Mouse (Mus musculus) heart, embryonic 15.5 days (tissue): ENCODE data around the gene Sh2d1b2. TPM values are rescaled to one million over a fixed set of nuclear protein-coding genes. Genes with fewer than 3 reads are reported as not detected.
"Not testable (repeated sequence)": the region's sequence is repeated elsewhere in the genome, so short reads cannot be mapped to it uniquely, and the experiment has no call there.

ENCODE experiments used
- ATAC-seq: fragments of 200-750 bp; cut with Nextera tagmentation; replicated peaks from 2 replicates; pipeline ENCODE4 v1.8.0; 2017; ENCODE audit warnings: low read depth, moderate TSS enrichment; ENCODE audit not compliant: insufficient number of reproducible peaks, insufficient read depth, low FRiP score
- H3K27ac ChIP-seq: fragments of 300-500 bp; sonication (generic); 2 replicates; pipeline ENCODE4 v1.5.1; 2015; ENCODE audit warnings: mild to moderate bottlenecking, inconsistent platforms
- H3K27me3 ChIP-seq: fragments of 300-500 bp; sonication (generic); 2 replicates; pipeline ENCODE4 v1.6.1; 2015; ENCODE audit warnings: inconsistent platforms
- H3K36me3 ChIP-seq: fragments of 300-500 bp; sonication (generic); 2 replicates; pipeline ENCODE4 v1.6.1; 2015; ENCODE audit warnings: mild to moderate bottlenecking, inconsistent platforms
- H3K4me1 ChIP-seq: fragments of 300-500 bp; sonication (generic); replicated peaks from 2 replicates; pipeline ENCODE4 v1.6.1; 2015; ENCODE audit warnings: inconsistent platforms
- H3K4me2 ChIP-seq: fragments of 300-500 bp; sonication (generic); 2 replicates; pipeline ENCODE4 v1.6.1; 2015; ENCODE audit warnings: inconsistent platforms, mild to moderate bottlenecking, moderate library complexity
- H3K4me3 ChIP-seq: fragments of 300-500 bp; sonication (generic); 2 replicates; pipeline ENCODE4 v1.5.1; 2015; ENCODE audit warnings: mild to moderate bottlenecking, inconsistent platforms
- H3K9ac ChIP-seq: fragments of 300-500 bp; sonication (generic); 2 replicates; pipeline ENCODE4 v1.6.1; 2015; ENCODE audit warnings: mild to moderate bottlenecking, inconsistent platforms
- H3K9me3 ChIP-seq: fragments of 300-500 bp; sonication (generic); replicated peaks from 2 replicates; pipeline ENCODE4 v1.6.1; 2016; ENCODE audit warnings: inconsistent platforms
- WGBS: fragments of 180-500 bp; shearing (Covaris S2); methylation state at CpG from one replicate; pipeline ENCODE4 v1.1.7; 2015; ENCODE audit warnings: mixed read lengths; 5-methylcytosine and 5-hydroxymethylcytosine counted together
- polyA plus RNA-seq: library from polyadenylated mRNA; unstranded; fragments of >200 nt; fragmentation: Nextera tagmentation; extraction: Ambion mirVana; gene quantifications from 2 replicates; pipeline ENCODE4 v1.2.1, GENCODE M21; 2015

The Sh2d1b2 gene
- not detected in 2 replicates for polyA plus RNA-seq

DNA sequence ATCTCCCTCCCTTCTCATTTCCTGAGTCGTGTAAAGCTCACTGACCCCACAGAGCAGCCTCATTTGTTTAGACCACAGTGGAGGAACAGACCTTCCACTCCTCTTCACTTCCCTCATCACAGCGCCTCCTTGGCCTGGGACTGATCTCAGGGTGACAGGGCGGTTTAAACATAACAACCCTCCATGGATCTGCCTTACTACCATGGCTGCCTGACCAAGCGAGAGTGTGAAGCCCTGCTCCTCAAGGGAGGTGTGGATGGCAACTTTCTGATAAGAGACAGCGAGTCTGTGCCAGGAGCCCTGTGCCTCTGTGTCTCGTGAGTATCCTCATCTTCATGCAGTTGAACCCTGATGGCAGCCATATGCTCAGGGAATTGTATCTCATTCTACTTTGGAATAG is at the start of gene Sh2d1b2:
TSS of gene Sh2d1b2 (plus strand) at position 62 of the 400 bp plus-strand sequence.
- H3K4me2 ChIP-seq, H3K4me3 ChIP-seq, H3K4me1 ChIP-seq, H3K27ac ChIP-seq, H3K36me3 ChIP-seq, H3K27me3 ChIP-seq, ATAC-seq, H3K9me3 ChIP-seq, H3K9ac ChIP-seq: not testable (repeated sequence)
- 52% methylated on average over 6 of the region's 6 CpGs for WGBS

DNA sequence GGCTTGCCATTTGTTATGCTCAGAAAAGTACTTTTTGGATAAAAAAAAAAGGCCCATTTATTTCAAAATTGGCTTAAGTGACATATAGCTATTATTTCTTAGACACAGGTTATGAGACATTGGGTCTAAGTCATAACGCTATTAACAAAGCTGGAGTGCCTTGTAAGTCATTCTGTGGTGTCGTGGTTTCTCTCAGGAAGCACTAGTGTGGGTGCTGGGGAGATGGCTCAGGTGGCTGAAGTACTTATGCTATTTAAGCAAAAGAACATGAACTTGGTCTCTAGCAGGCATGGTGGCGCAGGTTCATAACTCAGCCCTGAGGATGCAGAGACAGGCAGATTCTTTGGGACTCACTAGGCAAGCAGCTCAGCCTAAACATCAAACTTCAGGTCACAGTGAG is 47.4 kb upstream of the Sh2d1b2 start:
- no peak for ATAC-seq
- Histone ChIP-seq H3K27ac (no peak overlapping the region), H3K9ac (no peak overlapping the region), H3K36me3 (no peaks in the 10 kb centered on the region), H3K4me3 (no peak overlapping the region), H3K27me3 (no peaks in the 10 kb centered on the region), H3K4me2 (no peak overlapping the region), H3K4me1 (no peaks in the 10 kb centered on the region), H3K9me3 (no peaks in the 10 kb centered on the region)
- WGBS: 91% methylated on average over 3 of the region's 3 CpGs

DNA sequence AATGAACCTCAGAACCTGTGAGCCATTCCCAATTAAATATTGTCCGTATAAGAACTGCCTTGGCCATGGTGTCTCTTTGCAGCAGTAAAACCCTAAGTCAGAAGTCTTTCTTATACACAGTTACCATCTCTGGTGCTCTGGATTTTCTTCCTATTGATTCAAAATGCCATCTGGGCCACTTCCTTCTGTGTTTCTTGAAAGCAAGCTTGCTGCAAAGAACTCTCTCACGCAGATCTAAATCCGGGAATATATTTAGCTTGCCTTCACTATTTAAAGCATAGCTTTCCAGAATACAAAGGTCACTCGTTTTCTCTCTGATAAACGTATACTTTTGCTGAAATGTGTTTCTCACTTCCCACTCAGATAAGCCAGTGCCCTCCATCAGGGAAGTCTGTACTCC is 46.0 kb upstream of the Sh2d1b2 start:
- H3K9me3 ChIP-seq: no peaks in the 10 kb centered on the region
- no peaks in the 10 kb centered on the region for H3K36me3 ChIP-seq
- no peak overlapping the region for H3K27ac ChIP-seq
- no peak overlapping the region for H3K4me2 ChIP-seq
- no peak overlapping the region for H3K4me3 ChIP-seq
- no peak for ATAC-seq
- WGBS: 59% methylated on average over 5 of the region's 5 CpGs
- H3K27me3 ChIP-seq: no peaks in the 10 kb centered on the region
- no peak overlapping the region for H3K9ac ChIP-seq
- H3K4me1 ChIP-seq: no peaks in the 10 kb centered on the region

DNA sequence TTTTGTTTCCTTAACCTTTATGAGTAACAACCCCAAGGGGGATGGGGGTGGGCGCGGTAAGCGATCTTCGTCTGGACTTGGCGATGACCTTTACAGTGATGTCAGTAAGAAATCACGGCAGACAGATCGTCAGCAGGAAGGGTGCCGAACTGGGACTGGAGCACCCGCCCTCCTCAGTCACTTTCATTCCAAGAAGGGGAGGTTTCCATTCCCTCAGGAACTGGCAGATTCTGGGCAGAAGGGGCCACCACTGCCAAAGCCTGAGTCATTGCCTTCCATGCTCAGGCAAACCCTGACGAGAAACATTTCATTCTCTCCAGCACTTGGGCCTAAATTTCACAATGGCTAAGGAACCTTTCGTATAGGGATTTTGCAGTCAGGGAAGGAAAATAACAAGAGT is 43.9 kb upstream of the Sh2d1b2 start:
- H3K27ac ChIP-seq: no peak overlapping the region
- no peak overlapping the region for H3K4me3 ChIP-seq
- H3K36me3 ChIP-seq: peaks cover 12% of the 10 kb centered on the region
- H3K4me1 ChIP-seq: no peaks in the 10 kb centered on the region
- no peak for ATAC-seq
- no peak overlapping the region for H3K4me2 ChIP-seq
- H3K9me3 ChIP-seq: no peaks in the 10 kb centered on the region
- H3K9ac ChIP-seq: no peak overlapping the region
- WGBS: 62% methylated on average over 11 of the region's 11 CpGs
- H3K27me3 ChIP-seq: no peaks in the 10 kb centered on the region

DNA sequence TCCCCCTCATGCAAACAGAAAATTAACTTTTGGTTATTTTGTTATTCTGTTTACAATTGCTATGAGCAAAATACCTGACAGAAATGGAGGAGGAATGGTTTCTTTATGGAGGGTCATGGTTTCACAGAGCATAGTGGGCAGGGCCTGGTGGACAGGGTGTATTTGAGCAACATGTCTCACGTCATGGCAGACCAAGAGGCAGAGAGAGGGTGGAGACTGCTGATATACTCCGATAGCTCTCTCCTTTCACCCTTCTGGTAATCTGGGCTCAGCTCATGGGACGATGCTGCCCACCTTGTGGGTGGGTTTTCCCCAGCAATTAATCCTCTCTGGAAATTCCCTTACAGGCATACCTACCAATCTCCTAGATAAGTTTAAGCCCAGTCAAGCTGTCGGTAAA is 42.3 kb upstream of the Sh2d1b2 start:
- Histone ChIP-seq H3K4me3 (no peak overlapping the region), H3K36me3 (peaks cover 26% of the 10 kb centered on the region), H3K4me1 (no peaks in the 10 kb centered on the region), H3K9ac (no peak overlapping the region), H3K27ac (no peak overlapping the region), H3K4me2 (no peak overlapping the region), H3K27me3 (no peaks in the 10 kb centered on the region), H3K9me3 (no peaks in the 10 kb centered on the region)
- 44% methylated on average over 4 of the region's 4 CpGs for WGBS
- no peak for ATAC-seq

DNA sequence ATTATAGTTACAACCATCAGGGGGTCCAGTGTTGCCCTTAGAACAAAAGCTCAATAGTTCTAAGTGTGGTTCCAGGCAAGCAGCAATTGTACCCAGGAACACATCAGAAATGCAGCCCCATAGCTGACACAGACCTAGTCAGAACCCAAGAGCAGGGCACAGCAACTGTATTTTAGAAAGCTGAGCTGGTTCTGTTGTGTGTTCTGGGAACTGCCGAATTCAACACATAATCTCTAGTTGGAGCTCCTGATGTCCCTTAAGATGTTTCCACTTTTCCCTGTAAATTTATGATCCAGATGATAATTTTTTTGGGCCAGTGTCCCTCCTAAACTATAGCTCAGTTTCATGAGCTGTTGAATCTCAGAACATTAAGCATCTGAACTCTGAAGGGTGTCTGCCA is 40.6 kb upstream of the Sh2d1b2 start:
- Histone ChIP-seq H3K27me3 (no peaks in the 10 kb centered on the region), H3K4me1 (no peaks in the 10 kb centered on the region), H3K36me3 (peaks cover 40% of the 10 kb centered on the region), H3K27ac (no peak overlapping the region), H3K9ac (no peak overlapping the region), H3K4me2 (no peak overlapping the region), H3K4me3 (no peak overlapping the region), H3K9me3 (no peaks in the 10 kb centered on the region)
- 89% methylated on average over 1 of the region's 1 CpGs for WGBS
- ATAC-seq: no peak

DNA sequence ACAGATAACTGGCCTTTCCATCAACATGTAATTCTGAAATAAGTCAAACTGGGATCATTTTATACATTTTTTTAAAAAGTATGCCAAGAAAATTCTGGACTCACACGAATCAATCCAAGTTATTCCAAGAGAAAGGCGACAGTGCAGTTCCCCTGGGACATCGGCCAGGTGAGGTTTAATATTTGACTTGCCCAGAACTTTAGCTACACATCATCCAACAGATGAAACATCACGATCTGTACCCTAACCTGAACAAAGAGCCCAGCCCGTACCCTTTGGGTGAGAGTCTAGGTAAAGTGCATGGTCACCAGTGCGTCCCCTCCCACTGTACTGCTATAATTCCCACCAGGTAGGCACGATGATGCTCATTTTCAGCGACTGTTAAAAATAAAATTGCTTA is 36.3 kb upstream of the Sh2d1b2 start:
- no peak overlapping the region for H3K4me2 ChIP-seq
- H3K36me3 ChIP-seq: peaks cover 73% of the 10 kb centered on the region
- H3K9me3 ChIP-seq: no peaks in the 10 kb centered on the region
- 96% methylated on average over 8 of the region's 8 CpGs for WGBS
- no peaks in the 10 kb centered on the region for H3K4me1 ChIP-seq
- H3K27ac ChIP-seq: no peak overlapping the region
- no peak overlapping the region for H3K9ac ChIP-seq
- no peak for ATAC-seq
- H3K27me3 ChIP-seq: no peaks in the 10 kb centered on the region
- no peak overlapping the region for H3K4me3 ChIP-seq

DNA sequence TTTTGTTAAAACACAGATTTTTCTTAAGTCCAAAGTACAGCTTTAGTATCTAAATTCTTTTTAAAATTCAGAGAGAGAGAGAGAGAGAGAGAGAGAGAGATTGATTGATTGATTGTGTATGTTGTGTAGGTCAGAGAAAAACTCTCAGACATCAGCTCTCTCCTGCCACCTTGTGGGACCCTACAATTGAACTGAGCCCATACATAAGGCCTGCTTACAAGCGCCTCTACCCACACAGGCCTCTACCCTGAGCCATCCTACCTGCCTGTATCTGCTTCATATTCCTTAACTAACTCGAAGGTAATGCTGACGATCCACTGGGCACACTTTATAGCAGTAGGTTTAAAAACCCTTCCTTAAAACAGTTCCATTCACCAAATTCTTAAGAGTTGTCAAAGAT is 32.2 kb upstream of the Sh2d1b2 start:
- Histone ChIP-seq H3K9me3 (no peaks in the 10 kb centered on the region), H3K27me3 (no peaks in the 10 kb centered on the region), H3K4me3 (no peak overlapping the region), H3K36me3 (peaks cover 65% of the 10 kb centered on the region), H3K4me2 (no peak overlapping the region), H3K4me1 (no peaks in the 10 kb centered on the region), H3K9ac (no peak overlapping the region), H3K27ac (no peak overlapping the region)
- no peak for ATAC-seq
- WGBS: 70% methylated on average over 3 of the region's 3 CpGs

DNA sequence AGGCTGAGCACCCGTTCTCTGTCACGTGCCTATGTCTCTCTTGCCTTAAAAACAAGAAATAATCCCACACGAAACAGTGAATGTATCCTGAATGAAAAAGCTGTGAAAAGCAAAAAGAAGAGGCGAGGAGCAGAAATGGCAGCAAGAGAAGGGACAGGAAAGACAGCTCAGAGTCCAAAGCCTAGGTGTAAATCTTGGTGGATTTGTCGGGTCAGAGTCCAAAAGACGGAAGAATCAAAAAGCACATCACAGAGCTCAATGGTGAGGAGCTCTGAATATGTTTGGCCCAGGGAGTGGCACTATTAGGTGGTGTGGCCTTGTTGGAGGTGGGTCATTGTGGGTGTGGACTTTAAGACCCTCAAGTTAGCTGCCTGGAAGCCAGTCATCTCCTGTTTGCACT is 26.2 kb upstream of the Sh2d1b2 start:
- no peak overlapping the region for H3K27ac ChIP-seq
- no peaks in the 10 kb centered on the region for H3K9me3 ChIP-seq
- H3K4me2 ChIP-seq: no peak overlapping the region
- H3K4me1 ChIP-seq: no peaks in the 10 kb centered on the region
- ATAC-seq: no peak
- H3K4me3 ChIP-seq: no peak overlapping the region
- H3K27me3 ChIP-seq: no peaks in the 10 kb centered on the region
- H3K9ac ChIP-seq: no peak overlapping the region
- 92% methylated on average over 6 of the region's 6 CpGs for WGBS
- H3K36me3 ChIP-seq: peaks cover 74% of the 10 kb centered on the region

DNA sequence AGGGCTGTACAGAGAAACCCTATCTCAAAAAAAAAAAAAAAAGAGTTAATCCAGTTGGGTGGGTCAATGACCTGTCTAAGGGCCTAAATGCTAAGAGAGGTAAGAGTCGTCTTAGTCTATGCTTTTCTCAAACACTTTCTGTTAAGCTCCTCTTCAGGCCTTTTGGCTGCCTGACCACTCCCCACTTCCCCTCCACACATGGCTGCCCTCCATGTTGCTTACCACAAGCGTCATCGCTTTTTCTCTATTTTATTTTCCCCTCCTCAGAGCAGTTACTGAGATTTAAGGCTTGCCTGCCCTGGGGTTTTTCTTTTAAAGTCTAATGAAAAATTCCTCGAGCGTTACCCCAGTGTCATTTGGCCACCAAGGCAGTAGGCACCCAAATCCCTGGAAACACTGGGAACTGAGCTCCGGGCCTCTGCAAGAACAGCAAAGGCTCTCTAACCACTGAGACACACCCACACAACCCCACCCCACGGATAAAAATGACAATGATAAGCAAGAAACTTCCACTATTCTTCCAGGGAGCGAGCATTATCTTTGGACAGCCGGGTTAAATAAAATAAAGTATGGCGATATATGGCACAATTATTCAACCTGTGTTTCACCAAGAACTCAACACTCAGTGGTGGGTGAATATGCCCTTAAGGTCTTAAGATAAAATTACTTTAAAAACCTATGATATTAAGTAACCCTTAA is 19.2 kb upstream of the Sh2d1b2 start:
- Histone ChIP-seq H3K9ac (no peak overlapping the region), H3K4me3 (no peak overlapping the region), H3K4me1 (peaks cover 7% of the 10 kb centered on the region), H3K27me3 (peaks cover 10% of the 10 kb centered on the region; the same call in 1 of the 2 replicates), H3K9me3 (no peaks in the 10 kb centered on the region), H3K4me2 (no peak overlapping the region), H3K27ac (no peak overlapping the region), H3K36me3 (peaks cover 28% of the 10 kb centered on the region)
- no peak for ATAC-seq
- WGBS: 91% methylated on average over 10 of the region's 10 CpGs

DNA sequence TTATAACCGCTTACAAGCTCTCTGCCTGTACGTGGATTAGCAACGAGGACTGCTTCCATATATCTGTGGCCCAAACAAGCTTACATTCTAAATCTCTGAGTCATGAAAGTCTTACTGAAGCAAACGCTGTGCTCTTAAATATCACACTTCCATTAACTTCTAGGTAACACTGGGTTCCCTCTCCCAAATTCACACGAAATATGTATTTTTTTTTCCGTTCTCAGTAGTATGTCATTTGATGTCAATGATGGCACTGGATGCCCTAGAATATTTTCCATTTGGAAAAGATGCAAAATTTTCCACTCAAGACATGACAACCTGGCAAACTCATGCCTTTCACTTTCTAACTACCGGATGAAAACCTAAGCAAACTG is 18.2 kb upstream of the Sh2d1b2 start:
- H3K9ac ChIP-seq: peak overlapping the region; percentile 83
- peaks cover 7% of the 10 kb centered on the region for H3K4me1 ChIP-seq
- peak overlapping the region; percentile 86 for H3K27ac ChIP-seq
- ATAC-seq: no peak
- H3K36me3 ChIP-seq: peaks cover 20% of the 10 kb centered on the region
- H3K4me2 ChIP-seq: peak overlapping the region; percentile 75
- WGBS: 20% methylated on average over 7 of the region's 7 CpGs
- H3K4me3 ChIP-seq: peak overlapping the region; percentile 72
- H3K9me3 ChIP-seq: no peaks in the 10 kb centered on the region
- peaks cover 10% of the 10 kb centered on the region; the same call in 1 of the 2 replicates for H3K27me3 ChIP-seq

DNA sequence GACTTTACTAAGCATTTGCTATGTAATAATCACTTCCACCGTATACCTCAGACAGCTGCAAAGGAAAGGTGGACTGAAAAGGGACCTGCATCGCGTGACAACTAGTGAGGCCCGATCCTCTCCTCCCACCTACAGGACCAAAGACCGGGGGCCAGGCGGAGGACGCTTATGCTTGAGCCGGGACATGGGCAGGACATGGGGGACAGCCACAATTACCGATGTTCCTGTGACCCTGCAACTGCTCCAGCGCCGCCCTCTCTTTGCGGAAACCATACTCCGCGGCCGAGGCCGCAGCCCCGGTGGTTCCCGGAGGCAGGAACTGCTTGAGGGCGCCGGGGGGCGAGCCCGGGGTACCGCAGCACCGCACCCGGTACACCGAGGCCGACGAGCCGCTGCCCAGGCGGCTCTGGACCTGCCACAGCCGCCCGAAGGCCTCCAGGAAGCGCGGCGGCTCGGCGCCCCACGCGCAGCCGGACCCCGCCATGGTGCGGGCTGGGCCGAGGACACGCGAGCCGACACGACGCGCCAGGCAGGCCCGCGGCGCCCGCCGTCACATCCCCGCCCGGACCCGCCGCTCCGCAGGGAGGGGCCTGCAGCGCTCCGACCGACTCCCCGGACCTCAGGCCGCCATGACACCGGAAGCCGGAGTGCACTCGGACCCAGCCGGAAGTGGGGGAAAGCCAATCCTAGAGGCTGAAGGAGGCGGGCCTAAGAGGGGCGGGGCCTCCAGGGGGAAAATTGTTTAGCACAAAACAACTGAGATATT is 17.6 kb upstream of the Sh2d1b2 start, which contains the start of gene Uhmk1:
TSS of gene Uhmk1 (minus strand) at position 641 of the 766 bp plus-strand sequence.
- peaks cover 15% of the 10 kb centered on the region for H3K36me3 ChIP-seq
- peak within 1 kb of the TSS; percentile 86 for H3K27ac ChIP-seq
- under 1% methylated on average over 70 of the region's 70 CpGs for WGBS
- peak within 1 kb of the TSS; percentile 83 for H3K9ac ChIP-seq
- H3K4me1 ChIP-seq: peaks cover 7% of the 10 kb centered on the region
- H3K4me3 ChIP-seq: peak within 1 kb of the TSS; percentile 72
- ATAC-seq: peak; percentile 97
- H3K4me2 ChIP-seq: peak within 1 kb of the TSS; percentile 75
- H3K27me3 ChIP-seq: peaks cover 10% of the 10 kb centered on the region; the same call in 1 of the 2 replicates
- no peaks in the 10 kb centered on the region for H3K9me3 ChIP-seq
